Mouse (Mus musculus) layer of hippocampus, postnatal 10 days (tissue): ENCODE results near the gene 4933416C03Rik. TPM values are rescaled to one million over a fixed set of nuclear protein-coding genes. Genes with fewer than 3 reads are reported as not detected.

Experiments
- DNase-seq, 2 experiments: peaks; one replicate each; pipeline ENCODE4 v3.0.0; 2021; ENCODE audit warnings: low spot score in 2 of 2
- long read RNA-seq: library from polyadenylated mRNA; stranded (forward); transcript quantifications from one replicate; pipeline ENCODE4 v2.0.0, GENCODE M21; 2023
- total RNA-seq, 2 experiments: library from RNA; stranded (reverse); gene quantifications; 2 replicates each; pipeline ENCODE4 v1.2.3; 2021

The 4933416C03Rik gene
- total RNA-seq = not detected
- long read RNA-seq = 0 reads

DNA sequence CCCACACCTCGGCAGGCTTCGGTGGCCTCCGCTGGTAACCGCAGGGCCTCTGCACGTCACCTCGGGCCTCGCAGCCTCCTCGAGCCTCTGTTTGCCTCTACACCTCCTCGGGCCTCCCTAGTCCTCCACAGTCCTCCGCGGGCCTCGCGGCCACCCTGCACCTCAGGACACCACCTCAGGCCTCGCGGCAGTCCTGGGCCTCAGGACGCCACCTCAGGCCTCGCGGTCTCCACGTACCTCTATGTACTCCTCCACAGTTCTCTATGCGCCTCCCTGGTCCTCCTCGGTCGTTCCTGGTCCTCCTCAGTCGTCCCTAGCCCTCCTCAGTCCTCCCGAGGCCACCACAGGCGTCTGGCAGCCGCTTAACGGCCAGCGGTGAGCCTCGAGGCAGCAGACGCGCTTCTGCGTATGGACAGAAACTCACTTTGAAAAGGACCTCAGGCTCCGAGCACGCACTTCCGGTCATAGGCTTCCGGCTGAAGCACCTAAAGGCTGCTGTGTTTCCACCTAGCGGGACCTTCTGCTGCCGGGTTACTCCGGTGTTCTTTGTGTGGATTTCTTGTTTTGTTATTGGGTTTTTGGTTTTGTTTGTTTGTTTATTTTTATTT, at the start of gene 4933416C03Rik:
TSS of gene 4933416C03Rik (minus strand) at position 51 of the 608 bp plus-strand sequence.
- no peak for DNase-seq

DNA sequence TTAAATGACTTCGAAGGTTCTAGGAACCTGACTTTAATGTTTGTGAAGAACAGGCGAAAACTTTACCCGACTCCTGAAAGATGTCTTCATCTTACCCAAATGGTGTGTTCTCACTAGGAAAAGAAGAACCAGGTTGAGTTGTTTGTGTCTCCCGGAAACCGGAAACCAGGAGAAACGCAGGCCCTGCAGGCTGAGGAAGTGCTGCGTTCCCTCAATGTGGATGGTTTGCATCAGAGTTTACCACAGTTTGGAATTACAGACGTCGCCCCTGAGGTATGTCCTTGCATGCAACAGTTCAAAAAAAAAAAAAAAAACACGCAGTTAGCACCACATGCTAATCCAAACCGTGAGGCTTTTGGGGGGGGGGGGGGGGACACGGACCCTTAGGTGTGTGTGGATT, 48.6 kb upstream of the 4933416C03Rik start:
- DNase-seq = no peak

DNA sequence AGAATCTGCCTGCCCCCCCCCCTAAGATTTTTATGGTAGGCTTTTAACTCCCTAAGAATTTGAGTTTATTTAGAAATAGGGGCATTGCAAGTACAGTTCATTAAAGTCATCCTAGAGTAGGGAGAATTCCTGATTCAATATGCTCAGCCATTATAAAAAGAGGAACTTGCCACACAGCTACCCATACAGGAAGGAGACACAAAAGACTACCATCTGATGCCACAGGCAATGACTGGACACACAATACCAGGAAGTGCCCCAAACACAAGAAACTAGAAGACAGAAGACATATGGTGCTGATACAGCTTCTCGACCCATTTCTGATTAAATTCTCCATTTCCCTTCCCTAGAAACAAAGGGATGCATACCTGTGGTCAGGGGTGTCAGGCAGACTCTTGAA, 43.0 kb upstream of the 4933416C03Rik start:
- no peak for DNase-seq

DNA sequence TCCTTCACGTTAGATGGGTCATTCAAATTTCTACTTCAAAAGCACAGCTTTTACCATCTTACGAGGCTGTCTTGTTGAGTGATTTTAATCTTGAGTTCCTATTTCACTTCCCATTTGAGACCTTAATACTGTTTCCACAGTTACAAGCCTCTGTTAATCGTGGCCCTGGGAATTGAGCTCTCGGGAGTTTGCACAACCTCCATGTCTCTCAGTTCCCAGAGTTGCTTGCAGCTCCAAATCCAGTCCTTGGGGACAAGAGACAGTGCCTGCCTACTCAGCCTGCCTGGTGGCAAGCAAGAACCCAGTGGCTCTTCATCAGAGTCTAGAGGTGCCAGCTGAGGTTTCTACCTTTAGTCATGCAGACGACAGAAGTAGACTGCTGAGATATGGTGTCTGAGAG, 41.0 kb upstream of the 4933416C03Rik start:
- DNase-seq = no peak

DNA sequence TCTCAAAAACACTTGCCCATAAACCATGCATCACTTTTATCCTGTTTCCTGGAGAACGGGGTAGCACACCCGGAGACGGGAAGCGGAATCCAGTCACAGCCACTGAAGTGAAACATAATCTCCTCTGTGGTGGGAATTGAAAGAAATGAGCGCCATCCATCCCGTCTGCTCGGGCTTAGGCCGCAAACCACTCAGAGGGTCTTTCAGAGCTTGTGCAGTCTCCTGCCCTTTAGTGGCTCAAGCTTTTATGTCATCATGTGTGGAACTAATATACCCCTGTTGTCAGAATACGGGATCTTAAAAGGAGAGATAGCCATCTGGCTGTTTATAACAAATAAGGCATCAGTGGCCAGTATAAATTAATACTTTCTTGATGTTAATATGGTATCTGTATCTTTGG, 32.4 kb upstream of the 4933416C03Rik start:
- DNase-seq = no peak

DNA sequence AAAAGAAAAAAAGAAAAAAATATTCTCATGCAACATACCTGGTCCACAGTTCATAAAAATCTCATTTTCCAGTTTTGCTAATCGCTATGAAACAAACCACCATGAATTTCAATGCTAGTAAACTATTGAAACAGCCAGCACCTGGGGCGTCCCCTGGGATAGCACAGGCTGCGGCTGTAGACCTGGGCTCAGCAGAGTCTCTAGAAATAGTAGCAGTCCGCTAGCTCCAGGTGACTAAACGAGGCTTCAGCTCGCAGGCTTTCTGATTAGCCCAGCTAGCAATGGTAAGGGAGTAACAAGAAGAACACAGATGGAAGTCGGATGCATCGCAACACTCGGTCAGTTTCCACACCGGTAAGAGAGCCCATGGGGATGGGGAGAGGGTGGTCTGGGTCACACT, 30.0 kb upstream of the 4933416C03Rik start:
- DNase-seq = no peak

DNA sequence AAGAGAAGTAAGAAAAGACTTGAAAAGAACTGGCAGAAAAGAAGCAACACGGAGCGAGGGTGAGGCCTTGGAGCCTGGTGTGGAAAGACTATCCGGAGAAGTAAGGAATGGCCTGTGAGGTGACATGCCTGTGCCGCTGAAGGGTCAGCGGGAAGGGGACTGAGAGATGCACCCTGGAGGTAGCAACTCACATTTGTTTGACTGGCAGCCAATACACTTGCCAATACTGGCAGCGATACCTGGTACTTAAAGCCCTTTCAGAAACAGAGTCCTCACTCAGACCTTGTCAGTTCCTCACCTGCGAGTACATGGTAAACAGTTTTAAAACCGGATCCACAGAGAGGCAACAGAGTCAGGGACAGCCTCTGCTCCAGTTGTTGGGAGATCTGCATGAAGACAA, 26.5 kb upstream of the 4933416C03Rik start:
- DNase-seq = no peak

DNA sequence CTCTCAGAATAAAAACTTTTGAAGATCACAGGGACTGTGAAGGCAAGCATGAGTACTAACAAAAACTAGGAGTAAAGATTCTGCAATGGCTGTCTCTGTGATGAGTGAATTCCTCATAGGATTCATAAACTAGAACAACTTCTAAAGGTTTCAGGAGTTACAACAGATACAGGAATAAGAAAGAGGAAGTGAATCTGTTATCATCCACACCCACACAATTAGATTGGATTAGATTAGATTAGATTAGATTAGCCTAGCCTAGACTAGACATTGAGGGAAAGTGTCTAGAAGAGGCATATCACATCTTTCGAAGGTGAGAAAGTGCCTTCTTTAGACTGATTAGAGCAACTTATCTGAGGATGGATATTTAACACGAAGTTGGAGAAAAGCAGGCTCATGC, 21.5 kb upstream of the 4933416C03Rik start:
- DNase-seq = no peak

DNA sequence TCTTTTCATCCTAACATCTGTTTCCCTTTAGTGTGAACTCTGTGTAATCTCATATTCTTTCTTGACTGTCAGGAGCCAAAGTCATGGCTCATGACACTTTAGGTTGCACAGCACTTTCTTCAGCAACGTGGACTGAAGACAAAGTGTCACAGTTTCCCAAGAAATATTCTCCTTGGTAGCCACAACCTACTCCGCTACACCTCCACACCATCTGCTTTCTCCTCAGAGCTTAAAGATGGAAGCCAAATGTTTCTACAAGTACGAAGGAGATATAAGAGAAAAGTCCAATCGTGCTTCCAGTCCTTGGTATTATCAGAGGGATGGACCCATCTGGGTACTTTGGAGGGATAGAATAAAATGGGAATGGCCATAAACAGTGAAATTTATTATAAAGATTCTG, 18.5 kb upstream of the 4933416C03Rik start:
- DNase-seq = no peak

DNA sequence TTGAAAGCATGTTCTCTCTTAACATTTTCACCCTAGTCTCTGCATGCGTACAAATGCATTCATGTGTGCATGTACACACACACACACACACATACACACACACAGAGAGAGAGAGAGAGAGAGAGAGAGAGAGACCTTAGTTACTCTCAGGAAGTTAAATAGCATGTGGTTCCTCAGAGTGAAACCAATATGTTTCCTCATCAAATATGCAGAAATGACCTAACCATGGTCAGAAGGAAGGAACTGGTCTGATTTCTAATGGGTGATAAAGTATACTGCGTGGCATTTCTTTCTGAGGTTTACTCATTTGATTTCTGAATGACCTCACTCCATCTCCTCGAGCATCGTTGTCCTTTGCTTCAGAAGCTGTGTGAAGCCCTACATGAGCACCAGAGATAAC, 17.5 kb upstream of the 4933416C03Rik start:
- DNase-seq = no peak

DNA sequence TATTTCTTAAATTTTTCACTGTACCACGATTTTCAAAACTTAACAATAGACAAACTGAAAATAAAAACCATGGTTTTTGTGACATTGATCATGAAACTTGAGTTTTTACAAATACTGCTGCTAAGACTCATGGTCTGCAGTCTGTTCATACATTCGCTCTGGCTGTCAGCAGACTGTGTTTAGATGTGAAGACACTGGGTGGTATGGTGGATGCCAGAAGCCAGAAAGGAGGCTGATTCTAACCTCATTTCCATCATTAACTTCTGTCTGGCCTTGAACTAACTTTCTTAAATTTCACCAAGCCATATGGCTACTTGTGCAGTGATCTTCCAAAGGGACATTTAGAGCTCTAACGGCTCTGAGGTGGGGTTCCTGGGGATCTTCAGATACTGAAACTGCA, 16.7 kb upstream of the 4933416C03Rik start:
- DNase-seq = no peak

DNA sequence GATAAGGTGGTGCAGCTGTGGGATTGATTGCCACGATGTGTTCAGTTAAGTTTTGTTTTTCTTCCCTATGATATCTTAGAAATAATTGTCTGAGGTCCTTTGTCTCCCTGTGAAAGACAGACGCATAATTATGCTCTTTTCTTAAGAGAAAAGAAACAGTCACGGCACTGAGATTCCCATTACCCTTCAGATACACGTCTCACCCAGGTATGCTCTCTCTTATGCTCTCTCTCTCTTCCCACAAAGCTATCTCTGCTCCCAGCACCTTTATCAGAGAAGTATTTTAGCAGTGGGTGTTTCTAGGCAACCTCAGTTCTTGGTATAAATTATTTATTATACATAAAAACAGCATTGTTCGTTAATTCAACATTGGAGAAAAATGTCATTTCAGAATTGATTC, 11.6 kb upstream of the 4933416C03Rik start:
- DNase-seq = no peak

DNA sequence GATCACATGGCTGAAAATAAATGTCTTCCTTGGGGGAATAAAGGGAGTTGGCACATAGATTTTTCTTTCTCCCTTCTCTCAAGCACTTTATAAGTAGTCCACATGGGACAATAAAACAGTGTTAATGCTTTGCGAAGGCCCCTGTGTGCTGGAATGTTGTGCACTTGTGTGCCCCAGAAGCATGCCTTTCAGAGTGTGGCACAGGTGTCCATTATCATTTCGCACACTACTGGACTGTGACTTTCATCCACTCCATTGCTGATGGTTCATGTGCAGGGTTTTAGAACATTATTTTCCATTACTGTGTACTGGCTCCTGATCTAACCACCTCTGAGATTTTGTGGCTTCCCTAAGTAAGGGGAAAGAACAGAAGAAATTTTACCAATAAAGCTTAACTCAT, 10.1 kb upstream of the 4933416C03Rik start:
- no peak for DNase-seq

DNA sequence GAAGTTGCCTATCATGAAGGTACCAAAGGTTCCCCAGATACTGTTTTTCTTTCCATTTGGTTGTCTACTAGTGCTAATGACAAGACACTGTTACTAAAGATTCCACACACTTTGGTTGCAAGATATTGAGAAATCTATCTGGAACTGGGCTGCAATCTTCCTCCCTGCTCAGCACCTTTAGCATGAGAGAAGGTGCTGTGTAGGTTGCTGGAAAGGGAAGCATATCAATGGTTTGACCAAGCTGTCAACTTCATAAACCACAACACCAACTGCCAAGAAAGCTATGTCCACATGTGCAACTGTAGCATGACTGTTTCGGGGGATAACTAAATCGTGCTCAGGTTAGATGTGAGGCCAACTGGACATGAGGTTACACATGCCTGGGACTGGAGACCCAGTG, 7.7 kb upstream of the 4933416C03Rik start:
- DNase-seq = no peak

DNA sequence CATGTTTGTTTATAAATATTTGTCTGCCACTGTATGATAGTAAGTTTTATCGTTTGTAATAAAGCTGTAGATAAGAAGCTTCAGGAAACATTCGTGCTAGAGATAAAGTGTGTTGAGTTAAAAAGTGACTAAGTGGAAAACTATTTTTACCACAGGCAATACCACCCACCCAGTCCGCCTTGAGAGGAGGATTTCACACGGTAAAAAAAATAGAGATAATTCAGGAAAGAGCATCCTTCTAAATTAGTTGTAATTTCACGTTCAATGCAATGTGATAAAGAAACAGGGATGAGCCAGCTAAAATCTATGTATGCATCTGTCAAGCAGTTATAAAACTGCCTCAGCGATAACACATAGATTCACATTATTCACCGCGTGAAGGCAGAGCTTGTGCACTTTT, 3.3 kb upstream of the 4933416C03Rik start:
- DNase-seq = no peak

DNA sequence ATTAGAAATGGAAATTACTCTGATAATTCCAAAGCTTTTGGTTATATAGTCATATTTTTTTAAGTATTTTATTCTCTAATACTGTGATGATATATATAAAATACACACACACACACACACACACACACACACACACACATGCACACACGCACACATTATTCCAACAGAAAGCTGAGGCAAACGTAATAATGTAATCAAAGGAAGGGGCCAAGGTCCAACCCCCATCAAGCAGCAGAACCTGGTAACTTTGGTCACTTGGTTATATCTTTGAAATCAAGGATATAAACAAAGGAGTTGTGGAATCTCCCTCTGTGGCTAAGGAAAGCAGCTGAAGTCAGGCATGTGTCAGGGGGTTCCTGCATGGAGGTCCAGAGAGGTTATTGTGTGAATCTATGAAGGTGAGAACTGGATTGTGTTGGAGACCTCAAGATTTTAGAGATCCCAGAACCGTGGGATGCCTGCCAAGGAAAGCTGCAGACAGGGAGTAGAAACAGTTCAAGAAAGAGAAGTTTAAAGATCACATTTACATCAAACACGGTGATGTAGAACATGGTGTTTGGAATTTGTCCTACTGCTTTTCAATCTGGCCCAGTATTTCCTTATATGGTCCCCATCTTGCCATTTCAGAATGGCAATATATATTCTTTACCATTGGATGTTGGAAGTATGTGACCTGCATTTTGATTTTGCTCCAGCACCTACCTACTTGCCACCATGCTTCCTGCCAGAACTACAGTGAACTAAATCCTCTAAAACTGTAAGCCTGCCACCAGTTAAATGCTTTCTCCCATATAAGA, 2.4 kb upstream of the 4933416C03Rik start:
- no peak for DNase-seq

DNA sequence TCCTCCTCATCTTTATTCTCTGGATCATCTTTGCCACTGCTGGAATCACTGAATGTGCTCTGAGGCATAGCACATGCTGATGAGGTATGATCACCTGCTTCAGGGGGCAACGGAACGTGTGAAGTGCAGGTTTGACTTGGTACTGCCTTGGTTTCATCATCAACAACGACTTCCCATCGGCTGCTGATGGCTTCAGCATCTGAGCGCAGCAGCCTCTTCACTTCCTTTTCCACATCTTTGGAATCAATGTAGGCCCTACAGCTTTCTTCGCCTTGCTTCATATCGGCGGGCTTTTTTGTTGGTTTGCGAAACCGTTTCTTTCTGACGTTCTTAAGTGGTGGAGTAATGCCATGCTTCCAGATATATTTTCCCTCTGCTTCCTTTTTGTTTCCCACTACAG, 849 bp downstream of the 4933416C03Rik start:
- DNase-seq = no peak

DNA sequence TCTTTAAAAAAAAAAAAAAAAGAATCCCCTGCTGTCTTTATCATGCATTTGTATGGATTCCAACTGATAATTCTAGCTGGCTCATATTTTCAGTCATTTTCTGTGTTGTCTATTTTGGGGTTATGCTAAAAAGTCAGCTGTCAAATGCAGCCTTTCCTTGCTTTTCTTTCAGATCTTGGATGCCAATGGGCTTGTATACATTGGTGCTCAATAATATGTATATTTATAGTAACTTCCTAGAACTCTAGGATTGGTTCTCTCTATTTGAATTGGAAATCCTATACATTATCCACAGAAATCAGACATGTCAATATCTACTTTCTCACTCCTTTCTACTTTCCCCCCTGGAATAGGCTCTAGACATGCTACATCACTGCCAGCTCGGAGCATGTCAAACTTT, 5.0 kb downstream of the 4933416C03Rik start:
- no peak for DNase-seq

DNA sequence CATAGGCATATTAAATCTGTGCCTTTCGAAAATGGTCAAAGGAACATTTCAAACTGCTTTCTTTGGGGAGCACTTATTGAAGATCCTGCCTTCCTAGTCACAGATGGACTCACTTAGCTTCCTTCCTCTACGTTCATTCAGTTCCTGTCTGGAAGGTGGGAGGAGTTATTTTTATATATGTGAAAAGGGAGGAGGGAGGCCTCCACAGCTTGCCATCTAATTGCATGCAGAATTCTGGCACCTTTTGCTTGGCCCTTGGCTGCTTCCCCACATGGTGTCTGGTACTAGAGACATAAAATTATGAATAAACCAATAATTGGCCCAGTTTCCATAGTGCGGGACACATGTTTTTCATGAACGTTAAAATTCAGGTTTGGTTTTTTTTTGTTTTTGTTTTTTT, 5.5 kb downstream of the 4933416C03Rik start:
- peak; percentile 14 to 30 for DNase-seq

DNA sequence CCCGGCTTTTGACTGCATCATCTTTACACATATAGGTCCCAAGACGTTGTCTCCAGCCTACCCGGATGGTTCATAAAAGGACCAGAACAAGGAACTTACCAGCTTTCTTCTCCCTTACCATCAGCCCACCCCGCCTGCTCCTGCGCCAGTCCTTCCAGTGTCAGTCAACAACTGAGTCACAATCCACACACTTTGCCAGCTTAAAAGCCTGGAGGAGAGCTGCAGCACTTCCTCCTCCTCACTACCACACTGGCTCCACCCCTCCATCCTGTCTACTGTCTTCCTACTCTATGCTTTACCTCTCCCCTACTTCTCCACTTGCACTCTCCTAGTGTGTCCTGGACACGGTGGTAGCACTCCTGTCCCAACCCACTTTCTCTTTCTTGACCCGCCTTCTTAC, 15.2 kb downstream of the 4933416C03Rik start:
- no peak for DNase-seq

DNA sequence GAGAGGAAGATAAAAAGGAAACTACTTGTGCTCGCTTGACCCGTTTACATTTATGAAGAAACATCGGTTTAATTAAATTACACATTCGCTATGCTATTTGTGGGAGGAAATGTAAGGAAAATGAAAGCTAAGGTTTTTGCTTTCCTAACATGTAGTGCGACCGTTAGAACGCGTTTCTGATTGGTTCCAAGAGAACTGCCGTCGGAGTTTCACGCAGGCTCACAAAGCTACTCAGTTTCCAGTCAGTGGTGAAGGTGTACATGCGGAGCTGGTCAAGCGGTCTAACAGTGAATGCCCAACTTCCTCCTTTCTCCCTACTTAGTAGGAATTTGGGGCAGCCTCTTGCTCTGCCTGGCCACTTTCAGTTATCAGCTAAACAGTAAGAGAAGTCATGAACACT, 17.3 kb downstream of the 4933416C03Rik start:
- no peak for DNase-seq

DNA sequence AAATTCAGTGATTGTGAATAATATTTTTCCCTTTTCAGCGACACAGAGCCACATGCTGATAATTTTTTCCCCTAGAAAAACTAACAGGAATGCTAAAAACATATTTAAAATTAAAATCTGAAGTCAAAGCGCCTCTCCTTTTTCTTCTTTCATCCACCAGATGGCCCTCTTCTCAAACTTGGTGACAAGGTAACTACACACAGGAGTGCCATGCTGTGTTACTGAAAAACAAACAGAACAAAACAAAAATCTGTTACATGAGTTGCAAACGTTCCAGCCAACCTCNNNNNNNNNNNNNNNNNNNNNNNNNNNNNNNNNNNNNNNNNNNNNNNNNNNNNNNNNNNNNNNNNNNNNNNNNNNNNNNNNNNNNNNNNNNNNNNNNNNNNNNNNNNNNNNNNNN, 29.8 kb downstream of the 4933416C03Rik start:
- peak in 1 of 2 experiments; percentile 19 for DNase-seq

DNA sequence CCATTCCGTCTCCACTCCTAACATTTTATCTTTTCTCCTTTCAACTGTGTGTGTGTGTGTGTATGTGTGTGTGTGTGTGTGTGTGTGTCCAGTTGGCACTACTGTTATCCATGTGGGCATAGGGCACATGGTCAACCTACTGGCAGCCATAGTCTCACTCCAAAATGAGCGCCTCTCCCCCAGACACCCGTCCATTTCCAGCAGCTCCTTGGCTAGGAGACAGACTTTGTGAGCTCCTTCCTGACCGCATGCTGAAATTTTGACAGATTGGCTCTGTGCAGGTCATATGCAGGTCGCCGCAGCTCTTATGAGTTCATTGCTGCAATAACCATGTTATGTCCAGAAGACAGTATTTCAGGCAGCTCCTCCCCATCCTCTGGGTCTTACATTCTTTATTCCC, 32.9 kb downstream of the 4933416C03Rik start:
- no peak for DNase-seq
